Mouse (Mus musculus): ENCODE data around the gene Msl3.

- TF ChIP-seq CTCF (IDR thresholded peaks at IDR 0.05; ENCODE audit: insufficient read depth, low read length), result no peak
- TF ChIP-seq POLR2A (IDR thresholded peaks at IDR 0.05; ENCODE audit: borderline replicate concordance, extremely low read depth, low read depth, low read length), result no peak
These were observed 1.3 kb downstream of the Msl3 start for GRCm38 (mm10) chrX:168672425-168672824.
